Mouse (Mus musculus) hindbrain, embryonic 11.5 days (tissue): ENCODE data around the gene Mkrn2os. TPM values are rescaled to one million over a fixed set of nuclear protein-coding genes. Genes with fewer than 3 reads are reported as not detected.

Experiments
- ATAC-seq: fragments of 200-750 bp; cut with Nextera tagmentation; 2 replicates; pipeline ENCODE4 v1.8.0; 2017; ENCODE audit warnings: mild to moderate bottlenecking, moderate TSS enrichment, moderate library complexity; ENCODE audit not compliant: low FRiP score
- DNase-seq: peaks from one replicate; pipeline ENCODE4 v3.0.0-alpha.2; 2015; ENCODE audit warnings: low spot score
- H3K27ac ChIP-seq: fragments of 300-500 bp; sonication (generic); 2 replicates; pipeline ENCODE4 v1.5.1; 2014; ENCODE audit warnings: mild to moderate bottlenecking, low read depth, low read length
- H3K27me3 ChIP-seq: fragments of 300-500 bp; sonication (generic); 2 replicates; pipeline ENCODE4 v1.6.1; 2014; ENCODE audit warnings: mild to moderate bottlenecking, low read length, moderate library complexity, mixed read lengths; ENCODE audit not compliant: control insufficient read depth, insufficient read depth
- H3K36me3 ChIP-seq: fragments of 300-500 bp; sonication (generic); 2 replicates; pipeline ENCODE4 v1.6.1; 2014; ENCODE audit warnings: mild to moderate bottlenecking, low read length, moderate library complexity, mixed read lengths; ENCODE audit not compliant: control insufficient read depth, insufficient read depth
- H3K4me1 ChIP-seq: fragments of 300-500 bp; sonication (generic); replicated peaks from 2 replicates; pipeline ENCODE4 v1.6.1; 2014; ENCODE audit warnings: low read length, mixed read lengths; ENCODE audit not compliant: control insufficient read depth, insufficient read depth
- H3K4me2 ChIP-seq: fragments of 300-500 bp; sonication (generic); replicated peaks from 2 replicates; pipeline ENCODE4 v1.6.1; 2014; ENCODE audit warnings: mild to moderate bottlenecking, low read depth, low read length
- H3K4me3 ChIP-seq: fragments of 300-500 bp; sonication (generic); 2 replicates; pipeline ENCODE4 v1.5.1; 2014; ENCODE audit warnings: low read depth, low read length
- H3K9ac ChIP-seq: fragments of 300-500 bp; sonication (generic); 2 replicates; pipeline ENCODE4 v1.6.1; 2014; ENCODE audit warnings: low read depth, low read length
- H3K9me3 ChIP-seq: fragments of 300-500 bp; sonication (generic); 2 replicates; pipeline ENCODE4 v1.6.1; 2016; ENCODE audit warnings: low read length; ENCODE audit not compliant: control insufficient read depth
- WGBS: fragments of 180-500 bp; shearing (Covaris S2); extraction: QIAGEN DNeasy Blood & Tissue Kit; methylation state at CpG from one replicate; pipeline ENCODE4 v1.1.7; 2014; 5-methylcytosine and 5-hydroxymethylcytosine counted together
- polyA plus RNA-seq: library from polyadenylated mRNA; unstranded; fragments of >200 nt; fragmentation: Nextera tagmentation; extraction: Ambion mirVana; gene quantifications from 2 replicates; pipeline ENCODE4 v1.2.1, GENCODE M21; 2014

Mkrn2os gene
- polyA plus RNA-seq, 1 experiment from 2014 or later = 0.11 TPM

DNA sequence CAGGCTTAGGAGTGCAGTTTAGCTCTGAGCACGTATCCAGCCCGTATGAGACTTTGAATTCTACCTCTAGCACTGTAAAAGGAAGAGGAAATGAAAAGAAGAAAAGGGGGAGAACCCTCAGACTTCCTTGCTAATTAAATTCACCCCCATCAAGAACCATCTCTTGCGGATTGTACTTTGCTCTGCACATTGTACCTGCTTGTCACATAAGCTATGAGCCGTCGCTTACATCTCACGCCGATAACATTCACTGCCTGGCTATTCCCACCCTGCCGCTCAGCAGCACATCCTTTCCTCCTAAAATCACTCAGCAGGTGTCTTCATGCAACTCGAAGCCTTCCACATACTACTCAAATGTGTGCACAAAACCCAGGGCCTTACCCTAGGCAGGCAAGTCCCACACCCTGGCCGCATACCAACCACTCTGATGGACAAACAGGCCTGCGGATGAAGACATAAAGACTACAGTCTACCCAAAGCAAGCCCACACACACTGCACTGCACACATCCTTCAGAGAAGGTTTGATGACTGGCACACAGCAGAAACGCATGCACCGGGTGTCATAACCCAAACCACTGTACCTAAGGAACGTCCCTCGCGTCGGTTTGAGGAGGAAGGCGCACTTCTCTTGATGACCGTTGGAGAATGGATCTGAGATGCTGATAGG is 550 bp downstream of the Mkrn2os start:
- Histone ChIP-seq H3K4me1 (no peaks in the 10 kb centered on the region), H3K9ac (no peak overlapping the region), H3K4me2 (no peak overlapping the region), H3K27me3 (no peaks in the 10 kb centered on the region), H3K36me3 (no peaks in the 10 kb centered on the region), H3K4me3 (no peak overlapping the region), H3K9me3 (no peaks in the 10 kb centered on the region), H3K27ac (no peak overlapping the region)
- 89% methylated on average over 19 of the region's 19 CpGs for WGBS
- ATAC-seq (no peak), DNase-seq (no peak)

DNA sequence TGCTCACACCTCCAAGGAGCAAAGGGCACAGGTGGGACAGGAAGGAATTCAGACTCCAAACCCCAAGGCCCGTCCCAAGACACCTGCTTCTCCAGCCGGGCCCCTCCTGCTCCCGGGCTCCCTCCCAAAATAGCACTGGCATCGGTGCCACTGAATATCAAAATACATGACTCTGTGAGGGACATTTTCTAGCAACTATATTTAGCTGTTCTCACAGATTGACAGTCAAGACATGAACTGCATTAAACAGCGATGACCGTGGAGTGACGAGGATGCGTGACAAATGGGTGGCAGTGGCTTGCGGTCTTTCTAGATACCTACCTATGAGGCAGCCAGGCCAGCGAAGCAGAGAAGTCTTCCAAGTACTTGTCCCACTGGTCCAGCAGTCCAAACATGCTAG is 6.1 kb downstream of the Mkrn2os start:
- Histone ChIP-seq H3K27me3 (no peaks in the 10 kb centered on the region), H3K9ac (no peak overlapping the region), H3K4me1 (no peaks in the 10 kb centered on the region), H3K4me3 (no peak overlapping the region), H3K9me3 (no peaks in the 10 kb centered on the region), H3K4me2 (no peak overlapping the region), H3K27ac (no peak overlapping the region), H3K36me3 (no peaks in the 10 kb centered on the region)
- ATAC-seq (no peak), DNase-seq (no peak)
- 88% methylated on average over 10 of the region's 10 CpGs for WGBS

GRCm38 (mm10) chr6:115584176-115584575 is 8.2 kb downstream of the Mkrn2os start:
- ATAC-seq (no peak), DNase-seq (no peak)
- H3K27ac ChIP-seq = no peak overlapping the region
- no peak overlapping the region for H3K9ac ChIP-seq
- H3K27me3 ChIP-seq = no peaks in the 10 kb centered on the region
- WGBS = 83% methylated on average over 3 of the region's 3 CpGs
- no peak overlapping the region for H3K4me2 ChIP-seq
- H3K36me3 ChIP-seq = no peaks in the 10 kb centered on the region
- no peaks in the 10 kb centered on the region for H3K4me1 ChIP-seq
- no peaks in the 10 kb centered on the region for H3K9me3 ChIP-seq
- H3K4me3 ChIP-seq = no peak overlapping the region

GRCm38 (mm10) chr6:115583430-115584125 is 8.8 kb downstream of the Mkrn2os start:
- ATAC-seq (no peak), DNase-seq (no peak)
- Histone ChIP-seq H3K27ac (no peak overlapping the region), H3K4me3 (no peak overlapping the region), H3K27me3 (no peaks in the 10 kb centered on the region), H3K4me2 (no peak overlapping the region), H3K9ac (no peak overlapping the region), H3K4me1 (no peaks in the 10 kb centered on the region), H3K9me3 (no peaks in the 10 kb centered on the region), H3K36me3 (no peaks in the 10 kb centered on the region)
- WGBS = 79% methylated on average over 6 of the region's 6 CpGs

DNA sequence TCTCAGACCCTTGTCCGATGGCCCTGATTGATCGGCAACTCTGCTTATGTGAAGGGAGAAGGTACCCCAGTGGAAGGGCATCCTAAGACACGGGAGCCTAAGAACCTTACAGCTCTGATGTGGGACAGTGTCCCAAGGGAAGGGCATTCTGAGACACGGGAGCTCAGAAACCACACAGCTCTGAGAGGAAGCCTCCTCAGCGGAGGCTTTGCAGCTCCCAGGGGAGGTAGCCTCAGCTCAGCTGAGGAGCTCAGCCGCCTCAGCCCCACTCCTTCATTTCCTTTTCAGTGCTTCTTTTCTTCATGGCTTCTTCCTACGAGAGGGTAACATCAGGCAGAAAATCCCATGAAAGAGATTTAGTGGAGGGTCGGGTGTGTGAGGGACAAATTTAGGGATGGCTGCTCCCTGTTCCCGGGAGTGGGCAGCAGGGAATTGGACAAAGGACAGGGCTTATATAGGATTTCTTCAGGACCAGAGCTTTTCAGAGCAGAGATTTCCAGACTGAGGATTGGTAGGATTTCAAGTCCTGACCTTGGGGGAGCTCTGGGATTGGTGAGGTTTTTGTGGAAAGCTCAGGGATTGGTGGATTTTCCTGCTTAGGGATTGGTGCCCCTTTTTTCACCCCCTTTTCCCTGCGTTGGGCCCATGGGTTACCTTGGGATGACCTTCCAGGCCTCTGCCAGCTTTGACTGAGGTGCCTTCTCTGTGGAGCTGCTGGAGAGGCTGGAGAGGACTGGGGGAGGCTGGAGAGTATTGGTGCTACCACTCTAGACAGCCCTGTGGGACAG is 9.9 kb downstream of the Mkrn2os start:
- H3K4me1 ChIP-seq = no peaks in the 10 kb centered on the region
- ATAC-seq (no peak), DNase-seq (no peak)
- H3K4me2 ChIP-seq = no peak overlapping the region
- H3K9ac ChIP-seq = no peak overlapping the region
- 85% methylated on average over 10 of the region's 10 CpGs for WGBS
- H3K9me3 ChIP-seq = no peaks in the 10 kb centered on the region
- H3K27ac ChIP-seq = no peak overlapping the region
- no peaks in the 10 kb centered on the region; the same call in 1 of the 2 replicates for H3K36me3 ChIP-seq
- no peaks in the 10 kb centered on the region for H3K27me3 ChIP-seq
- H3K4me3 ChIP-seq = no peak overlapping the region

DNA sequence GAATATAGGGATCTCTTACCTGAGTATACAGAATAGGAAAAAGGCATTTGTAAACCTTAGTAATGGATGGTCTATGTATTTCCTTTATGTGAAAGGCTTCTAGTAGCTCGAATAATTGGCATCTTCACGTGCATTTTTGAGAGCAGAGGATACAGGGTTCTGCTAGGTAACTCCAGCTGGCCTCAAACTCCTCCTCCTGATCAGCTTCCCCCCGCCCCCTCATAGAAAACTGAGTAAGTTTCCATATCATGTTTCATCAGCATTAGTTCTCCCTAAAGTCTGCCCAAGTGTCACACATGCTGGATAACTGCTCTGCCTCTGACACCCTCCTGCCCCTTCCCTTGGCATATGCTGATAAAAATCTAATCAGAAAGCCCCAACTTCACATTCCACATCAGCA is 11.6 kb downstream of the Mkrn2os start:
- Histone ChIP-seq H3K4me2 (no peak overlapping the region), H3K4me1 (no peaks in the 10 kb centered on the region), H3K27ac (no peak overlapping the region), H3K4me3 (no peak overlapping the region), H3K27me3 (no peaks in the 10 kb centered on the region), H3K36me3 (peaks cover 2% of the 10 kb centered on the region; the same call in 1 of the 2 replicates), H3K9me3 (no peaks in the 10 kb centered on the region), H3K9ac (no peak overlapping the region)
- 80% methylated on average over 3 of the region's 3 CpGs for WGBS
- no peak for ATAC-seq
- DNase-seq = no peak

DNA sequence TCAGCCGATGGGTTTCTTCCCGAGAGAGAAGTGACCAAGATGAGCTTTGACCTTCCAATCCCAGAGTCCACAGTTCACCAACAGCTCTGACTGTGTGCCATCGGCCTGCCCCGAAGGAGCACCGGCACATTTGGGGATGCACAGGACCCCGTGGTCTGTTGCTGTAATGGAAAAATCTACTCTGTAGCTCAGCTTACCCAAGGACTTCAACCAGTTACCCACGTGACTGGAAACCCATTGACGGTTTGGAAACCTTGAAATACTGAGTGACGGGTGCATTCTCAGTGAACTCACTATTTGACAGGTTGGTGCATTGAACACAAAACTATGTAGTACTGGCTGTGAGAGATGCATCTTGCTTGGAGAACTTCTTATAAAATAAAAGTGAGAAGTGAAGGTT is 14.4 kb downstream of the Mkrn2os start:
- no peaks in the 10 kb centered on the region for H3K9me3 ChIP-seq
- H3K4me2 ChIP-seq = no peak overlapping the region
- 89% methylated on average over 9 of the region's 9 CpGs for WGBS
- peaks cover 2% of the 10 kb centered on the region; the same call in 1 of the 2 replicates for H3K36me3 ChIP-seq
- ATAC-seq (no peak), DNase-seq (no peak)
- no peaks in the 10 kb centered on the region for H3K27me3 ChIP-seq
- no peak overlapping the region for H3K27ac ChIP-seq
- H3K4me1 ChIP-seq = no peaks in the 10 kb centered on the region
- H3K4me3 ChIP-seq = no peak overlapping the region
- no peak overlapping the region for H3K9ac ChIP-seq

- Histone ChIP-seq H3K27ac (no peak overlapping the region), H3K9ac (no peak overlapping the region), H3K4me2 (no peak overlapping the region), H3K36me3 (peaks cover 2% of the 10 kb centered on the region; the same call in 1 of the 2 replicates), H3K27me3 (no peaks in the 10 kb centered on the region), H3K4me3 (no peak overlapping the region), H3K4me1 (no peaks in the 10 kb centered on the region), H3K9me3 (no peaks in the 10 kb centered on the region)
- DNase-seq (no peak), ATAC-seq (no peak)
- 87% methylated on average over 5 of the region's 5 CpGs for WGBS
Measured at GRCm38 (mm10) chr6:115577407-115577806, 15.0 kb downstream of the Mkrn2os start.
